Mouse (Mus musculus) layer of hippocampus, postnatal 10 days (tissue): Measurements from ENCODE around the gene Clec11a. TPM values are rescaled to one million over a fixed set of nuclear protein-coding genes. Genes with fewer than 3 reads are reported as not detected.
A peak's percentile ranks its signal among the peaks of the same experiment; 100 is the strongest.

Experiments used
- DNase-seq, 2 experiments: peaks; one replicate each; pipeline ENCODE4 v3.0.0; 2021; ENCODE audit warnings: low spot score in 2 of 2
- total RNA-seq, 2 experiments: library from RNA; stranded (reverse); gene quantifications; 2 replicates each; pipeline ENCODE4 v1.2.3; 2021

Gene Clec11a
- total RNA-seq, 2 experiments from 2014 or later, result 1.9 TPM

DNA sequence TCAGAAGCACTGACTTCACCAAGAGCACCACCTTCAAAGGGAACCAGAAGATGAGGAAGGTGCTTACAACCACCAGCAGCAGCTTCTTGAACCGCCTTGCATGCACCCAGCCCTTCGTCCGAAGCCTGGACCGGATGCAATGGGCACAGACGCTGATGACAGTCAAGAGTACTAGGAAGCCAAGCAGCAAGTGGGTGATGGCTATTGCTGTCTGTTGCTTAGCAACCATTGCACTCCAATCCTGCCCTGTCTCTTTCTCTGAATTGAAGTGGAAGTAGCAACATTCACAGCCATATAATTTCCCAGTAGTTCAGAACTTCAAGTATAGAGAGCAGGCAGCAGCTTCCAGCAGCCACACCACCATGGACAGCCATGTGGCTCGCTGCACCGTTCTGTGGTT lies 25.1 kb downstream of the Clec11a start:
- no peak for DNase-seq

- DNase-seq, result no peak
Measured at GRCm38 (mm10) chr7:44280959-44281358, 25.7 kb downstream of the Clec11a start.

DNA sequence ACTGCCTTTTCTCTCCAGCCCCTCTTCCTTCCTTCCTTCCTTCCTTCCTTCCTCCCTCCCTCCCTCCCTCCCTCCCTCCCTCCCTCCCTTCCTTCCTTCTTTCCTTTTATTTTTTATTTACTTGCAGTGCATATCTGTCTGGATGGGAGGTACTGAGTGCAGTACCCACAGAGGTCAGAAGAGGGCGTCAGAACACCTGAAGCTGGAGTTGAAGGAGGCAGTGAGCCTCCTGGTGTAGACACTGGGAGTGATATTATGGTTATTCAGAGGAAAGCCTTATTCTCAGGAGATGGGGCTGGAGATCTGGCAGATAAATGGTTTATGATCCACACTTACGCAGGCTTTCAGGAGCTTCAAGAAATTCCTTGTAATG lies 29.5 kb downstream of the Clec11a start:
- peak; percentile 61 to 68 for DNase-seq

DNA sequence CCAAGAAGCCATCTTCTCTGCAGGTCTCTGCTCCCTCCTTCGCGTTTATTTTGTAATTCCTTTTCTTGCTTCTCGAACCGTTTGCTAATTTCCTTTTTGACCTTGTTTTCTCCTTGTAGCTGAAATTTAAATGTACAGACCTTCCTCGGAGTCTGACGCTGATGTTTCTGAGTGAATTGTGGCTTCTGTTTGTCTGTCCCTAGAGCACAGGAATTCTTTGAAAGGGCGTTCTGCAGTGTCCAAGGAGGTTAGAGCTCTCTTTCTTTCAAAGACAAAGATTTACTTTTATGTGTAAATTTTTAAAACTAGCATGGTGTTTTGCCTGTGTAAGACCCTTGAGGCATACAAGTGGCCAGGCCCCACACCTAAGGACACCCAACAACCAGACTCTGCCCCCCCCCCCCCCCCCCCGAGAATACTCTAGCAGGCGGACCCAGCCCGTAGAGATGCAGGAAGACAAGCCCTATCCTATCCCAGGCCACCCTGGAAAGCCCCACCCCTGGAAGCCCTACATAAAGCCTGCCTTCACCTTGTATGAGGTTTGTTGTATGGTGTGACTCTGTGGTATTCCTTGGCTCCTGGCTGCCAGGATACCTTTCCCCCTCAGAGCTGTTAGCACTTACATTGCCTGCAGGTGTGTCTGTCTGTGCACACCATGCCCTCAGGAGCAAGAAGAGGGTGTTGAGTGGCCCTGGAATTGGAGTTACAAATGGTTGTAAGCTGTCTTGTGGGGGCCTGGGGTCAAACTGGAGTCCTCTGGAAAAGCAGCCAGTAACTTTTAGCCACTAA lies 30.0 kb downstream of the Clec11a start:
- DNase-seq, result no peak

DNA sequence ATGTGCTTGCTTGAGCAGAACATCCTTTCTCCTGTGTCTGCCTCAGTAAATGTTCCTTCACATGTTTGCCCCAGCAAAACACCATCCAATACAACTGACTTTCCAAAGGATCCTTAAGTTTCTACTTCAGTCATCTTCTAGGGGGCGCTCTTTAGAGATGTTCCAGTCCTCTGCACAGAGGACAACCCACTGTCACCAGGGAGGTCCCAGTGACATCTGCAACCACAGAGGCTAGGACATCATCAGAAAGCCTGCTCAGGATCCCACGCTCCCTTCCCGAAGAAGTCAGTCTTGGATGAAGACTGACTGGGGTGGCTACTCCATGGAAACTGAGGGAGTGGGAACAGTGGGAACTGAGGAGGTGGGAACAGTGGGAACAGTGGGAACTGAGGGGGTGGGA lies 31.2 kb downstream of the Clec11a start:
- DNase-seq, result no peak

GRCm38 (mm10) chr7:44274096-44274495 lies 32.6 kb downstream of the Clec11a start:
- no peak for DNase-seq

- no peak for DNase-seq
Measured at GRCm38 (mm10) chr7:44273446-44273845, 33.3 kb downstream of the Clec11a start.

DNA sequence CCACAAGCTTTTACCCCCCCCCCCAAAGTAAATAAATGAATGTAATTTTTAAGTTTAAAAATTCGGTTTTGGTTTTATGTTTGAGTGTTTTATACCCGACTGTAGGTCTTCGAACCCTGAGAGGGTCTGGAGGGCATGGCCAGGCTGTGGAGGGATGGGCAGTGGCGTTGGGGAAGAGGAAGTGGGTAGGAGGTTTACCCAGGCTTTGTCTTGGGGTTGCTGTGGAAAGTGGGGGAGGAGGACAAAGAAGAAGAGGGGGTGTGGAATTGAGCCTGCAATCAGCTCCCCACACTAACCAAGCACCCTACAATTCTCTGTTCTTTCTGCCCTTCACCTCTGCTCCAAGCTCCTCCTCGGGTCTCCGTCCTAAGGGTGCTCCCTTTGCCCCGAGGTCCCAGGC lies 34.2 kb downstream of the Clec11a start:
- no peak for DNase-seq

- no peak for DNase-seq
Measured at GRCm38 (mm10) chr7:44271309-44271708, 35.4 kb downstream of the Clec11a start.

GRCm38 (mm10) chr7:44269397-44269796 lies 37.3 kb downstream of the Clec11a start:
- DNase-seq, result no peak

- no peak for DNase-seq
Measured at GRCm38 (mm10) chr7:44268117-44268516, 38.6 kb downstream of the Clec11a start.

GRCm38 (mm10) chr7:44262791-44263643 lies 43.7 kb downstream of the Clec11a start:
- DNase-seq, result peak; percentile 99

- DNase-seq, result no peak
Measured at GRCm38 (mm10) chr7:44261147-44261546, 45.6 kb downstream of the Clec11a start, which contains the start of gene Gm15517. Gm15517 (plus strand) TSS chr7:44261447.

DNA sequence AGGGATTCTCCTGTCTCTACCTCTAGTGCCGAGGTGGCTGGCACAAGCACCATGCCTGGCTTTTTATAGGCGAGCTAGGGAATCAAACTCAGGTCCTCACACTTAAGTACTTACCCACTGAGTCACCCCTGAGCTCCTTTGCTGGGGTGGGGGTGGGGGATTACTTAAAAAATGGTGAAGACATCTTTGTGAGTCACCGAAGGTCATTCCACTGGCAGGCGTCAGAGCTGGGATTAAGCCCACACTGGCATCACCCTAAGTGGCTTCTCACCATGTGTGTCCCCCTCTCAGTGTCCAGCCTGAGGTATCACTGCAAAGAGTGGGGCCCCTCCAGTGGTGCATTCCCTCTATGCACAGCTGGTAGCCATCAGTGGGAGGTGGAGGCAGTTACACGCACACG lies 46.3 kb downstream of the Clec11a start:
- no peak for DNase-seq

DNA sequence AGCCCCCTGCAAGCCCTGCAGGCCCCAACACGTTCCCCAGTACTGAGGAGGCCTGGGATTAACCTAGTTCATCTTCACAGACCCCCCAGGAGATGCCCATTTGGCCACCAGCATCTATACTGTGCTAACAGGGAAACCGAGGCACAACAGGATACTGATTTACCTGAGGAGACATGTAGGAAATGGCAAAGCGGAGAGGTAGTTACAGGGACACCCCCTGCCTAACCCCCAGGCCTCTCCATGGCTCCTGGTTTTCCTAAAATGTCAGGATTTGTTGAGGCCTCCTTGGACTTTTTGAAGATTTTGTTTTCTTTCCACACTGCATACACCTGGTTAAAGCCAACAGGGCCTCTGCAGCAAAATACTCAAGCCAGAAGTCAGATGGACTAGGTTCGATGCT lies 49.4 kb downstream of the Clec11a start, which contains the start of gene Acp4:
Gene Acp4 (minus strand): TSS at position 101 of the 400 bp plus-strand sequence.
- no peak for DNase-seq

GRCm38 (mm10) chr7:44254930-44255329 lies 51.8 kb downstream of the Clec11a start:
- no peak for DNase-seq

DNA sequence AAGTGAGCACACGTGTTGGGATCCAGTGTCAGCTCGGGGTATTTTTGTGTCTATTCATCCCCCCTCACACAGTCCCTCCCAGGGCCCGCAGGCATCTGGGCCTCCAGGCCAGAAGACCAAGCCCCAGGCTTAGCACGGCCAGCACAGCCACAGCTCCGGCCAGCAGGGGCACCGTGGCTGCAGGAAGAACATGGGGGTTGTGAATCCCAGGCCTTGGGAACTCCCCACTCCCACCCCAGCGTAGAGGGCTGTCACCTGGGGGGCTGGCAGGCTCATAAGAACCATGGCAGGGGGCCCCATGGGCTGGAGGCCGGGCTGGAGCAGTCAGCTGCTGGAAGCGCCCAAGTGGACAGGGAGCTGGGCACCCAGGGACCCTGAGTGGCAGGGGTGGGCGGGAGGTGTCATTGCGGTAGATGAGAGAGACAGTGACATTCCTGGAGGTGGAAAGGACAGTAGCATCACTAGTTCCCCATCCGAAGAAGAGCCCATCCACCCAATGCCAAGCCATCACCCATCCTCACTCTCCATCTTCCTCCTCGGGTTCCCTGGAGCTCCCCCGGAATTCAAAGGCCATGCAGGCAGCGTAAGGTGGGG lies 53.6 kb downstream of the Clec11a start:
- DNase-seq, result no peak

Other genes with a start within 250 kb of the Clec11a start
- not detected for gene Klk1b21, start 204.6 kb downstream of the Clec11a start, total RNA-seq
- gene Klk1b22, start 194.2 kb downstream of the Clec11a start, total RNA-seq, result not detected
- gene Klk1b16, start 170.1 kb downstream of the Clec11a start, total RNA-seq, result not detected
- not detected for gene Klk1b24, start 118.7 kb downstream of the Clec11a start, total RNA-seq
- gene Klk1b3, start 108.7 kb downstream of the Clec11a start, total RNA-seq, result not detected
- gene Klk1b4, start 99.5 kb downstream of the Clec11a start, total RNA-seq, result not detected
- not detected for gene Klk1b5, start 91.0 kb downstream of the Clec11a start, total RNA-seq
- not detected for gene Klk1, start 81.5 kb downstream of the Clec11a start, total RNA-seq
- not detected for gene Gm36864, start 70.7 kb downstream of the Clec11a start, total RNA-seq
- gene 1700028J19Rik, start 60.2 kb downstream of the Clec11a start, total RNA-seq, result 1 to 10 TPM; 1.3 to 2.1 TPM
- gene 2410002F23Rik, start 60.2 kb downstream of the Clec11a start, total RNA-seq, result 100 to 1,000 TPM; 117 to 139 TPM
- gene Acp4, start 49.5 kb downstream of the Clec11a start, total RNA-seq, result not detected
- not detected for gene Gm15517, start 45.5 kb downstream of the Clec11a start, total RNA-seq
- 100 to 1,000 TPM; 439 to 476 TPM for gene Shank1, start 3.4 kb upstream of the Clec11a start, total RNA-seq
- 10 to 100 TPM; 84.0 to 90.2 TPM for gene Syt3, start 77.2 kb upstream of the Clec11a start, total RNA-seq
- gene 1700008O03Rik, start 78.9 kb upstream of the Clec11a start, total RNA-seq, result 1 to 10 TPM; 4.3 to 5.0 TPM
- 100 to 1,000 TPM; 338 to 365 TPM for gene Lrrc4b, start 122.1 kb upstream of the Clec11a start, total RNA-seq
- gene Aspdh, start 158.5 kb upstream of the Clec11a start, total RNA-seq, result 10 to 100 TPM; 13.0 to 16.5 TPM
- gene Josd2, start 161.1 kb upstream of the Clec11a start, total RNA-seq, result 10 to 100 TPM; 38.7 to 41.1 TPM
- gene Emc10, start 189.6 kb upstream of the Clec11a start, total RNA-seq, result 100 to 1,000 TPM; 157 to 169 TPM
- 10 to 100 TPM; 27.6 to 33.3 TPM for gene Fam71e1, start 189.7 kb upstream of the Clec11a start, total RNA-seq
- under 1 TPM; 0.11 to 0.18 TPM for gene Mybpc2, start 217.8 kb upstream of the Clec11a start, total RNA-seq
- gene Spib, start 225.2 kb upstream of the Clec11a start, total RNA-seq, result under 1 TPM in 1 of 2 experiments, not detected in 1; 0.11 TPM
- 10 to 100 TPM; 10.3 to 13.6 TPM for gene Pold1, start 241.9 kb upstream of the Clec11a start, total RNA-seq
- gene Nr1h2, start 247.0 kb upstream of the Clec11a start, total RNA-seq, result 10 to 100 TPM; 58.3 to 67.3 TPM